Mouse (Mus musculus) brain, adult 10 weeks (tissue): ENCODE data around the gene Vsir. TPM values are rescaled to one million over a fixed set of nuclear protein-coding genes. Genes with fewer than 3 reads are reported as not detected.

Experiments
- polyA plus RNA-seq: library from polyadenylated mRNA; stranded (reverse); fragments of 350-450 nt; fragmentation: Illumina TruSeq; extraction: RNeasy Lipid Tissue Mini Kit (QIAGEN cat#74804); gene quantifications from one replicate; pipeline ENCODE4 v1.2.3, GENCODE M21; 2015; ENCODE audit warnings: low read depth, low replicate concordance

Vsir gene
- 25.5 TPM for polyA plus RNA-seq

GRCm38 (mm10) chr10:60346701-60347405, at the start of gene Vsir:
Vsir (plus strand) TSS chr10:60346851.

GRCm38 (mm10) chr10:60399449-60399848, 52.8 kb downstream of the Vsir start, which contains the start of gene Gm17455:
Gm17455 (plus strand) TSS chr10:60399726.

Other genes starting within 250 kb of the Vsir start
- gene Spock2, start 240.6 kb upstream of the Vsir start, polyA plus RNA-seq, result 356 TPM
- 2.1 TPM for gene Chst3, start 127.6 kb upstream of the Vsir start, polyA plus RNA-seq
- gene Psap, start 69.2 kb upstream of the Vsir start, polyA plus RNA-seq, result 1,403 TPM
- 3.1 TPM for gene Gm17455, start 52.9 kb downstream of the Vsir start, polyA plus RNA-seq